Mouse (Mus musculus) thymus, adult 2 months (tissue): ENCODE results near the gene Spef1.

Source experiments
- CTCF ChIP-seq: fragments of 200-500 bp; IDR thresholded peaks from 2 replicates; pipeline ENCODE4 v1.5.1; 2012; ENCODE audit warnings: mild to moderate bottlenecking, control low read depth, low read length, moderate library complexity, borderline replicate concordance; ENCODE audit not compliant: control insufficient read depth, poor library complexity, insufficient read depth; ENCODE audit errors: extremely low read depth
- POLR2A ChIP-seq: fragments of 200-500 bp; IDR thresholded peaks from 2 replicates; pipeline ENCODE4 v1.6.1; 2012; ENCODE audit warnings: mild to moderate bottlenecking, low read length, control low read depth, moderate library complexity; ENCODE audit not compliant: control insufficient read depth, poor library complexity, insufficient read depth; ENCODE audit errors: extremely low read depth

GRCm38 (mm10) chr2:131132930-131133547 is 54.0 kb downstream of the Spef1 start, which contains the start of gene Gm11037:
- no peak for TF ChIP-seq CTCF
- no peak for TF ChIP-seq POLR2A
